Mouse (Mus musculus) liver, embryonic 14.5 days (tissue): Measurements from ENCODE around the gene Ttc30b.

Source experiments
- CTCF ChIP-seq: IDR thresholded peaks from 2 replicates; pipeline ENCODE4 v1.5.1; 2016; ENCODE audit warnings: antibody characterized with exemption, low read depth, control low read depth
- EP300 ChIP-seq: IDR thresholded peaks from 2 replicates; pipeline ENCODE4 v1.6.1; 2016; ENCODE audit warnings: antibody characterized with exemption, low read depth

GRCm38 (mm10) chr2:75938117-75939063, at the start of gene Ttc30b:
- TF ChIP-seq CTCF (no peak), EP300 (no peak)
